Mouse (Mus musculus) thymus, adult 18-20 months (tissue): ENCODE measurements around the gene Ercc1.

Source experiments
- DNase-seq, 2 experiments: peaks; one replicate each; pipeline ENCODE4 v3.0.0; 2022; ENCODE audit warnings: mixed read lengths in 2 of 2

Ercc1 gene

DNA sequence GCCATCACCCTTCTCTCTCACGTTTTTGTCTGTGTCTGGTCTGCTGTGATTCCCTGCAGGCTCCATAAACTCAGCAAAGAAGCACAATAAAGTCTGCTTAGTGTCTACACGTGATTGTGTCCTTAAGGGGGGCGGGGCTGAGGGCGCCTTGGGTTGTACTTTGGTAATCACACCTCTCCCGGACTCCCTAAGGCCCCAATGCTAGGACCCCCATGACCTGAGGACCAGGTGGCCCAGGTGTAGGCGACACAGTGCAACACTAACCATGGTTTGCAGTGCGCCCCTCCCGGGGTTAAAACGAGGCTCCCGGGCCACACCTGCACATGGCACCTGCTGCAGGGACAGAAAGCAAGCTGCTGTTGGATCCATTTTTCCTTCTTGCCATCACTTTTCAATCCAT is 3.3 kb upstream of the Ercc1 start:
- no peak for DNase-seq

DNA sequence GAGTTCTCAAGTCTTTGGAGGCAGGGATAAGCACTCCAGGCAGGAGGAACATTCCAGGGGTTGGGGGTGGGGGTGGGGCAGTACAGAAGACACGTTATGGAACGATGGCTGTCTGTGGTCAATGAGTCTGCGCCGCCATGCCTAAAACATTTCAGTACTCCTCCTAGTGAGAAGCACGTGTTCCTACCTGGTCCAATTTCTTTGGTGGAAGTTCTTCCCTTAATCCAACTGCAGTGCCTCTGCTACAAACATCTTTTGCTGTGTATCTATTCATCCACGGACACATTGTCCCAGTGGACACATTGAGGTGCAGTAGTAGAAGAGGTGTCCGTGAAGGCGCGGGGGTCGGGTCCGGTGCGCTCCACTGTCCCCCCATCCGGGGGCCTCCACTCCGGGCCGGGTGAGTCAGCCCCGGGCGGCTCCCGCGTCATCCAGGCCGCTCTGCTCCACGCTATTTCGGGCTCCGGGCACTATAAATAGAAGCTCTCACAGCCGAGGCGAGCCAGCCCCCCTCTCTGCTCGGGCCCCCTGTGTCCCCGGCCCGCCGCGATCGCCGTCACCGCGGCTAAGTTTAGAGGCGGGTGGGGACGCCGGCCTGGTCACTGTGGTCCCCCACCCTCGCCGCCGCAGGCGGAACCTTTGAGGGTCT is 2.7 kb upstream of the Ercc1 start:
- no peak for DNase-seq

DNA sequence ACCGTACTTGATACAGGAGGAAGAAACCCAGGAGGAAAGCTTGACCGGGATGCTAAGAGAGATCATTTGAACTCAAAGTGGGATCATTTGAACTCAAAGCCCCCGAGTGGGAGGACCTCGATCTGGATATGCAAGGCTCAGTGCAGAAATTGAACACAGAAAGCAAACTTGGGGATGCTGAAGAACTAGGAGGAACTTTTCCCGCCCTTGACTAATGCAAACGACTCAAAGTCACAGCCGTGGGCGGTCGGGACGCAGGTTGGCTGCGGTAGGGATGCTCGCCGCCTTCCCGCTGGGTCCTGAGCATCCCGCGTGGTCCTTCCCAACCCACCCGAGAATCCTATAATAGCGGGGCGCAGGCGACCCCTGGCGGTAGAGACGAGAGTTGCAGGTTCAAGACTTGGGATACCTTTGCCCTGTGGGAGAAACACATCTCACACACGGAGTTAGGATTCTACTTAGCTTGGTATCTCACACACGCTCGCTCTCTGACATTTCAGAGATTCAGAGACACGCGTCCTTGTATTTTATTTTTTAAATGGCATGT is 2.0 kb upstream of the Ercc1 start:
- peak; percentile 59 to 62 for DNase-seq

GRCm38 (mm10) chr7:19343210-19343808 is 1.3 kb upstream of the Ercc1 start:
- peak in 1 of 2 experiments; percentile 35 for DNase-seq

DNA sequence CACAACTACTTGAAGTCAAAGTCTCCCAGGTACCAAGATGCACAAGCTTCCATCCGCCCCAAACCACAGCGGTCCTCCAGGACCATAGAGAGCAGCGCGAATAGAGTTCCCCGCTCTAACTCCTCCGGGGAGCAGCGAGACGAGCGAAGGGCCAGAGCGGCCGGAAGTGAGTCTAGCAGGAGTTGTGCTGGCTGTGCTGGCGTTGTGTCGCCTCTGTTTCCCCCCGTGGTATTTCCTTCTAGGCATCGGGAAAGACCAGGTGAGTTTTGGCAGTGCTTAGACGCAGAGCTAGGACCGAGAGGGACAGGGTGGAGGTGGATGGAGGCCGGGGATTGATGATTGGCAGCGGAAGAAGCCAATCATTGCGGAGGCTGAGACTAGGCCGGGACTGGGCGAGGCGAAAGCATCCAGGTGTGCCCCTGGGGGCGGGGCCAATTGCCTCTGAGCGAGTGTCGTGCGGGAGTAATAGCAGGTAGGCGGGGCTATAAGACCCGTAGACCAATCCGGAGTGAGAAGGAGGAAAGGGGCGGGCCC is 427 bp downstream of the Ercc1 start:
- DNase-seq, result peak; percentile 94 to 97

DNA sequence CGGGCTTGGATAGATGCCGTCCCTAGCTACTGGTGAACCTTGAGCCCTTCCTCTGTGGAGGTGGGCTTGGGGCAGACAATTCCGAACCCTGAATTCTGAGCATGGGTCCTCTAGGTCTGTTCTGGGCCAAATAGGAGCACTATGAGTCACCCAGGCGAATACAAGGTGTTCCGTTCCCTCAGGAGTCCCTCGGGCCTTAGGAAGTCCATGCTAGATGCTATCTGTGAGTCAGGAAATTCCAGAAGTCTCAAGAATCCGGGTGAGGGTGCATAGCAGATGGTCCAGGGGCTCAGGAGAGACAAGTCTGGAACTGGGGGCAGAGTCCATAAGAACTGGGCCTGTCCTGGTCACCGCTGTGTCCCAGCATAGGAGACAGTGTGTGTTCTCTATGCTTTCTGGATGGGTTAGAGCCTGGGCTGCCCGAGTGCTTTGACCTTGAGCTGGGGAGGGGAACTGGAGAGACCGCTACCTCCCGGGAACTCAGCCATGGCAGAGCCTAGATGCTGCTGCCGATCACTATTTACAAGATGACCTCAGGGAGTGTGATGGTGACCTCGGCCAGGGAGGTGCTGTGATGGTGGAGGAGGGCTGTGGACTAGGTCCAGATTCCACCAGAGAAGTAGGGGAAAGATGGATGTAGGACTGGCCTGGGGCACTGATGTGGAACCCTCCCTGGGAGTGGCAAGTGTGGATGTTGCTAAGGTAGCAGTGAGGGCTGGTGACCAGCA is 4.8 kb downstream of the Ercc1 start:
- DNase-seq, result no peak

DNA sequence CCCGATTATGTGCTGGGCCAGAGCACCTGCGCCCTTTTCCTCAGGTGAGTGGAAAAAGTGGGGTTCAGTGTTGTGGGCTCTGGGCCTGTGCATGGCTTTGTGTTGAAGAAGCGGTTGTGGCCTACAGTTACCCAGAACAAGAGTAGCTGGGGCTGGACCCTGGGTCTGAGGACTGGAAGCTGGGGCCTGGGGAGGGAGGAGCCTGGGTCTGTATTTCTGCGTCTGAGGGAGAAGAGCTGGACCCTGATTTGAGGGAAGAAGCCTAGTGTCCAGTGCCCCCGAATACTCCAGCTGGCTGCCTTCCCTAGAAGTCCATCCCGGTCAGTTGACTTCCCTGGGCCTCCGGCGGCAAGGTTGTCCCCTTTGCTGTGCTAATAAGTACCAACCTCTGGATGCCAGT is 5.6 kb downstream of the Ercc1 start:
- no peak for DNase-seq

- DNase-seq, result no peak
Observed at GRCm38 (mm10) chr7:19354991-19355390, 10.4 kb downstream of the Ercc1 start.

- DNase-seq, result no peak
Observed at GRCm38 (mm10) chr7:19356311-19356710, 11.7 kb downstream of the Ercc1 start.

GRCm38 (mm10) chr7:19357381-19358375 is 13.1 kb downstream of the Ercc1 start:
- DNase-seq, result no peak

DNA sequence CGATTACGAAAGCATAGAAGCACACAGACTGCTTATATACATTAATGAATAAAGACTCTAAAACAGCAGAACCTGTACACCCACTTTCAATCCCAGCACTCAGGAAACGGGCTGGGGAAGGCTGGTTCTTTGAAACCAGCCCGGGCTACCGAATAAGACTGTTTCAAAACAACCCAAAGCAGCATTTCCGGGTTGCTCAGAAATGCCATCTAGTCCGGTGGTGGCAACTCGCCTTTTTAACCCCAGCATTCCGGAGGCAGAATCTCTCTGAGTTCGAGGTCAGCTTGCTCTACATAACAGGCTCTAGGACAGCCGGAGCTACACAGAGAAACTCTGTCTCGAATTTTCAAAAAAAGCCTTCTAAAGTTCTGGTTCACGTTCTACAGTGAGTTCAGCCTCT is 14.1 kb downstream of the Ercc1 start:
- no peak for DNase-seq

DNA sequence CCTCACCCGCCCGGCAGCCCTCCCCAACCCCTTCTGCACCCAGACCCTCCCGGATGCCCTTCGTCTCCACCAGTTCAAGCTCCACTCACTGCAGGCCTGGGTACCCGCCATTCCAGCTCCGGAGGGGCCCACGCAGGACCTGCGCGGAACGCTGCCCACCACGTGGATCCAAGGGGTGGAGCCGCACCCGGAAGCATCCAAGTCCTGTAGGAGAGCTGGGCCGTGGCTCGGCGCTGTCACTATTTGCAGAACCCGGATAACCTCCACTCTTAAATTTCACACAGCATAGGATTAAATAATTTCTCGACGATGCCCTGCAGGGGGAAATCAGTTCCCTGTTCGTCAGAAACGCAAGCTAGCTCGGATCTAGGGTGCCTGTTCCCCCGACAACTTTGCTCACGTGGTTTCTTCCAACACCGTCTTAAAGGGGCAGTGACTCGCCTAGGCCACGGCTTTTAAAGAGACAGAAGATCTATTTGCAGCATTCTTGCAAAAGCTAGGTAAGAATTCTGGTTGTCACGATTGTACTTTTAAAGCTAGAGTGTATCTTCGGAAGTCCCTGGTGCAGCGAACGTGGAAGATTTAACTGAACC is 14.8 kb downstream of the Ercc1 start, which contains the start of the genes Cd3eap and Ppp1r13l:
Gene Cd3eap (minus strand): TSS at position 185 of the 593 bp plus-strand sequence.
Gene Ppp1r13l (plus strand): TSS at position 451 of the 593 bp plus-strand sequence.
- DNase-seq, result peak; percentile 67 to 69

GRCm38 (mm10) chr7:19359892-19360641 is 15.5 kb downstream of the Ercc1 start:
- DNase-seq, result peak; percentile 41 to 50

DNA sequence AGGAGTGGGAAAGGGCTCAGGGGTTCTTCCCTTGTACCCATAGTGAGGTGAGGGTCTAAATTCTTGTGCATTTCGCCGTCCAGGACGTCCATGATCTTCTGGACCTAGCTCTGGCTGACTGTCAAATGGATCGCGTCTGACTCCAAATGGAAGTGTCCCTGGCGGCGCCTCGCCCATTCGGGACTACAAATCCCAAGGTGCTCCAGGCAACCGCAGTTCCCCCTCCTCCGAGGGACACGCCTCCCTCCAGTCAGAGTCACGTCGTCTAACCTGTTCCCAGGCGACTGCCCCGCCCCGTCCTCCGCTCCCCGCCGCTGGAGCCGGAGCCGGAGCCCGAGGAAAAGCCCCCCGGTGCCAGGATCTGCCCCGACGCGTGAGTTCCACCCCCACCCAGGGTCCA is 16.4 kb downstream of the Ercc1 start:
- peak; percentile 63 to 67 for DNase-seq

- DNase-seq, result peak; percentile 52 to 67
Observed at GRCm38 (mm10) chr7:19361720-19362119, 17.1 kb downstream of the Ercc1 start.

DNA sequence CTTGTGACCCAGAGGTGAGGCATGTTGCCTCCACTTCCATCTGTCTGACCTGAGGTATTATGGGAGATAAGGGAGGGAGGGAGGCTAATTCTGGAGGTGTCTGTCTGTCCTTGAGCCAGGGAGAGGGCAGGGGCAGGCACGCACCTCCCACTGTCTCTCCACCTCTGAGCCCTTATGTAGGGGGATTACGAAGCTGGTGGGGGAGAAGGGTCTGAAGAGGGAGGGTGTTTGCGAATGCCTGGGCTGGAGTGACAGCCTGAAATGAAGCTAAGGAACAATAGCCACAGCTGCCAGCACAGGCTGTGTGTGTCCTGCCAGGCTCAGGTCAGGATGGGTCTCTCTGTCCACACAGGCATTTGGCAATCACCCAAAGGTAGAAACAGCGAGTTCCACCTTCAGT is 17.7 kb downstream of the Ercc1 start:
- no peak for DNase-seq

DNA sequence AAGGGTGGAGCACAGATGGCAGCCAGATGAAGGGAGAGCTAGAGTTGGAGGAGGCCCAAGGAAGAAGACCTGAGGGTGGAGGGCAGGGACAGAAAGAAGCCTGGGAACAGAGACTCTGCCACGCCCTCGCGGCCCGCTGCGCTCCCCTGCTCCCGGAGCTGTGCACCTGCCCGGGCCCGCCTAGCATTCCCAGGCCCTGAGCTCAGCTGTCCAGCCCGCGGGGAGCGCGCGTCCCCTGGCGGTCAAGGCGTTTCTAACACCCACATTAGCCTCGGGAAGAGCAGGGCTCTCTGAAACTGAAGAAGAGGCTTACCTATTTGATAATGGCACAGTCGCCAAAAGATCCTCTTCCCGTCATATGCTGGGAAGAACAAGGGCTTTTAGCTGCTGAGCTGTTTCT is 19.3 kb downstream of the Ercc1 start:
- peak; percentile 49 to 54 for DNase-seq

- DNase-seq, result no peak
Observed at GRCm38 (mm10) chr7:19365376-19365775, 20.8 kb downstream of the Ercc1 start.

- no peak for DNase-seq
Observed at GRCm38 (mm10) chr7:19368380-19368779, 23.8 kb downstream of the Ercc1 start.

- peak; percentile 52 for DNase-seq
Observed at GRCm38 (mm10) chr7:19369823-19370425, 25.3 kb downstream of the Ercc1 start.
